Mouse (Mus musculus) heart, adult 2 months (tissue): ENCODE measurements at regions not wholly inside any gene's neighbourhood (a gene's known extent, or its start where the extent isn't known, plus 50 kb on each side); places are given as distances from the start of the nearest gene placed in this dataset.

Experiments used
- DNase-seq, 2 experiments: peaks; one replicate each; pipeline ENCODE4 v3.0.0; 2021
- H3K27ac ChIP-seq: fragments of 200-600 bp; 2 replicates; pipeline ENCODE4 v1.8.1; 2022
- H3K27me3 ChIP-seq: fragments of 200-500 bp; 2 replicates; pipeline ENCODE4 v1.6.1; 2012; ENCODE audit warnings: mild to moderate bottlenecking, low read length, inconsistent platforms, mixed read lengths; ENCODE audit not compliant: control insufficient read depth, insufficient read depth
- H3K36me3 ChIP-seq: fragments of 200-500 bp; 2 replicates; pipeline ENCODE4 v1.6.1; 2012; ENCODE audit warnings: low read length, inconsistent platforms; ENCODE audit not compliant: control insufficient read depth, insufficient read depth
- H3K4me1 ChIP-seq: fragments of 200-500 bp; 2 replicates; pipeline ENCODE4 v1.6.1; 2011; ENCODE audit warnings: low read length; ENCODE audit not compliant: control insufficient read depth, insufficient read depth
- H3K4me3 ChIP-seq: fragments of 200-600 bp; 2 replicates; pipeline ENCODE4 v1.8.1; 2022
- H3K79me2 ChIP-seq: fragments of 200-500 bp; replicated peaks from 2 replicates; pipeline ENCODE4 v1.6.1; 2012; ENCODE audit warnings: mild to moderate bottlenecking, inconsistent platforms, low read length, moderate library complexity, mixed read lengths; ENCODE audit not compliant: control insufficient read depth, insufficient read depth
- H3K9ac ChIP-seq: fragments of 200-500 bp; 2 replicates; pipeline ENCODE4 v1.6.1; 2012; ENCODE audit warnings: low read depth, mild to moderate bottlenecking, control low read depth, inconsistent platforms, low read length, mixed read lengths
- CTCF ChIP-seq: fragments of 200-600 bp; IDR thresholded peaks from 2 replicates; pipeline ENCODE4 v1.8.1; 2022; ENCODE audit warnings: antibody characterized with exemption, mild to moderate bottlenecking, moderate library complexity
- EP300 ChIP-seq: fragments of 200-500 bp; IDR thresholded peaks from 2 replicates; pipeline ENCODE4 v1.6.1; 2011; ENCODE audit warnings: low read depth, low read length, control low read depth; ENCODE audit not compliant: insufficient read depth
- POLR2A ChIP-seq: fragments of 200-500 bp; IDR thresholded peaks from 2 replicates; pipeline ENCODE4 v1.6.1; 2011; ENCODE audit warnings: mild to moderate bottlenecking, low read depth, low read length, control low read depth; ENCODE audit not compliant: insufficient read depth
- WGBS: fragments of 180-500 bp; shearing (Covaris S2); methylation state at CpG from one replicate; pipeline ENCODE4 v1.1.7; 2018; 5-methylcytosine and 5-hydroxymethylcytosine counted together
- intact Hi-C: fragments of 180-260 bp; cut with DNase I; formaldehyde crosslinking; loops from one replicate; pipeline ENCODE4 v1.15.1; 2025

DNA sequence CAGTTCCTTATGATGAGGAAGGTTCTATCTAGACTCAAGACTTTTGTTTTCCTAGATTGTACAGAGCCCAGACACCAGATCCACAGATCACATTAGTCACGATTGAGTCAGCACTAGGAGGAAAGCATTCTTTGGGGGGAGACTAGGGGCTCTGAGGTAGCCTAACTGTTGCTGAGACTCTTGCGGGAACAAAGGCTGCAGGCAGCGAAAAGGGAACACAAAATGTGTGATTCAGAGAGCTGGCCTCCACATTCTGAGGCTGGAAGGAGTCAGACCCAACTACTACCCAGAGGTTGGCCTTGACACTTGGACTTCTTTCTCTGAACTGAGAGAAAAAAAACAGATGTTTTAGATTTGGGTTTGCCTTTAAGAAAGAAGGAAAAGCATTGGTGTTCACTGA, 66.5 kb upstream of the Tspan2 start:
- Histone ChIP-seq H3K9ac (no peak overlapping the region), H3K27me3 (no peaks in the 10 kb centered on the region), H3K4me3 (no peak overlapping the region), H3K27ac (no peak overlapping the region; the same call in 1 of the 2 replicates), H3K4me1 (peaks cover 4% of the 10 kb centered on the region), H3K36me3 (no peaks in the 10 kb centered on the region), H3K79me2 (no peaks in the 10 kb centered on the region)
- peak in 1 of 2 experiments; percentile 29 for DNase-seq
- intact Hi-C loops, result no loop called here
- TF ChIP-seq EP300 (no peak), POLR2A (no peak), CTCF (no peak)
- WGBS, result 78% methylated on average over 3 of the region's 3 CpGs

DNA sequence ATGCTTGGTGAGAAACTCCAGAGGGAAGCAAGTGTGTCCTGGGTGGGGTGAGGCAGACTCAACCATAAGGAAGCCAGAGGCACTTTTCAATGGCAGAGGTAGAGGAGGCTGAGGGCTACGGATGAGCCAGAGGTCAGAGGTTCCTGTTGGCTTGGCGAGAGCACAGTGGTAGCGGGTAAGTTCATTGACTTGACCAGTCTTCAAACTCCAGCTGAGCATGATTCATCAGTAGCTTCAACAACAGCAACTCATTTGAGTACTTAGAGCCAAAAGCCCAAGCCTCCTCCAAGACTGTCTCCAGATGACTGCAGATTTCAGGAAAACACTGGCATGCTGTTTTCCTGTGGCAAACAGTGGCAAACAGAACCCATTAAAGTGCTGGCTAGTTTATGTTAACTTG, 65.8 kb upstream of the Tspan2 start:
- intact Hi-C loops, result no loop called here
- WGBS, result 72% methylated on average over 3 of the region's 3 CpGs
- Histone ChIP-seq H3K79me2 (no peaks in the 10 kb centered on the region), H3K4me3 (no peak overlapping the region), H3K9ac (no peak overlapping the region), H3K27me3 (no peaks in the 10 kb centered on the region), H3K36me3 (no peaks in the 10 kb centered on the region), H3K4me1 (peaks cover 4% of the 10 kb centered on the region), H3K27ac (peak overlapping the region; percentile 56)
- TF ChIP-seq CTCF (no peak), EP300 (no peak), POLR2A (no peak)
- DNase-seq, result peak; percentile 33 to 42

DNA sequence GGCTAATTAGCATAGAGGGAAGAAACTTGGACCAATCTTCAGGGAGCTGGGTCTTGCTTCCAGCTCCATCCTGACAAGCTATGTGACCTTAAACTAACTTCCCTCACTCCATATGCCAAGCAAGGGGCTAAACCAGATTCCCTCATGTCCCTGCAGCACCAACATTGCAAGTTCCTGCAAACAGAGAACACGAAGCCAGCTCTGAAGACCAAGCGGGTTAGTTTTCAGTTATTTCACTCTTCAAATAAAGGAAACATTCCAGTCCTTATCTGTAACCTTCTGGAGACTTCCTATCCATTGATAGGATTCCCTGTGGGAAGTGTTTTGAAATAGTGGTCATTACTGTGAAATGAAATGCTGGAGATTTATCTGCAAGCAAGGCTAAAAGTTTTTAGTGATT, 64.4 kb upstream of the Tspan2 start:
- Histone ChIP-seq H3K4me1 (peaks cover 4% of the 10 kb centered on the region), H3K27me3 (no peaks in the 10 kb centered on the region), H3K4me3 (no peak overlapping the region), H3K27ac (peak overlapping the region; percentile 52), H3K36me3 (no peaks in the 10 kb centered on the region), H3K79me2 (no peaks in the 10 kb centered on the region), H3K9ac (no peak overlapping the region)
- TF ChIP-seq POLR2A (no peak), CTCF (no peak)
- WGBS, result 38% methylated on average over 2 of the region's 2 CpGs
- intact Hi-C loops, result no loop called here
- peak in 1 of 2 experiments; percentile 46 for DNase-seq

DNA sequence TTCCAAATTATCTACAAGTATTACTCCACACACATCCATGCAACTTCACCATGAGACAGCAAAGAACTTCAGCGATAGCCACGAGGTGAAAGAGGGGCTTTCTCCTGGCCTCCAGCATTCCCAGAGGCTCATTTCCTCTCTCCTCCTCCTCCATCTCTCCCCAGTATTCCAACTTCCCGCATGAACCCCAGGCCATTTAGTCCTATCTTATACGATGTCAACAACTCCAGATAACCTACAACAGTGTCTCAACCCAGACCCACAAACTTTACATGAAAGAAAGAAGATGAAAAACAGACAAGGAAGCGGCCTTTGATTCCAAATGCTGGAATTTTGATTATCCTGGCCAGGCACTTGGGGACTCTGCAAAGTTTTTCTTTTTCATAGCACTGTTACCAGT, 63.8 kb upstream of the Tspan2 start:
- H3K36me3 ChIP-seq, result no peaks in the 10 kb centered on the region
- WGBS, result 25% methylated on average over 5 of the region's 5 CpGs
- no peak for TF ChIP-seq EP300
- TF ChIP-seq POLR2A, result no peak
- no peak for TF ChIP-seq CTCF
- H3K9ac ChIP-seq, result no peak overlapping the region
- no peak for DNase-seq
- no peaks in the 10 kb centered on the region for H3K27me3 ChIP-seq
- intact Hi-C loops, result no loop called here
- H3K79me2 ChIP-seq, result no peaks in the 10 kb centered on the region
- H3K4me1 ChIP-seq, result peaks cover 4% of the 10 kb centered on the region
- no peak overlapping the region for H3K4me3 ChIP-seq
- H3K27ac ChIP-seq, result peak overlapping the region; percentile 52

DNA sequence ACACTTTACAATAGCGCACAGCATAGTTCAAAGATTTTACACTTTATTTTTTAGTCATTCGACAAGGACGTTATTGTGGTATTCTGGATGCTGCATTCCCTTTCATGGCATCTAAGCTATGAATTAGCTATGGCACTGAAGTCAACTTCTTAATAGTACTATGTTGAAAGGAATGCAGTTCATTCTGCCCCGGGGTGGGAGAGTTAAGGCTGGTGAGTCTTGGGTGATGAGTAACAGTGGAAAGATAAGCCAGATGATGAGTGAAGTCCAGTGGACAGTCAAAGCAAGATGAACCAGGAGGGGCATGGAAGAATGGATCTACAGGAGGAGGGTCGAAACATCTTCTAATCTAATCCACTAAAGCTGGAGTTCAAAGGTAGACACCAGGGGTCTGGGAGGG, 63.4 kb upstream of the Tspan2 start:
- Histone ChIP-seq H3K27me3 (no peaks in the 10 kb centered on the region), H3K27ac (peak overlapping the region; percentile 52), H3K4me1 (peaks cover 4% of the 10 kb centered on the region), H3K4me3 (no peak overlapping the region), H3K9ac (no peak overlapping the region), H3K36me3 (no peaks in the 10 kb centered on the region), H3K79me2 (no peaks in the 10 kb centered on the region)
- TF ChIP-seq CTCF (no peak), POLR2A (no peak), EP300 (no peak)
- intact Hi-C loops, result no loop called here
- WGBS, result 52% methylated on average over 5 of the region's 5 CpGs
- no peak for DNase-seq

DNA sequence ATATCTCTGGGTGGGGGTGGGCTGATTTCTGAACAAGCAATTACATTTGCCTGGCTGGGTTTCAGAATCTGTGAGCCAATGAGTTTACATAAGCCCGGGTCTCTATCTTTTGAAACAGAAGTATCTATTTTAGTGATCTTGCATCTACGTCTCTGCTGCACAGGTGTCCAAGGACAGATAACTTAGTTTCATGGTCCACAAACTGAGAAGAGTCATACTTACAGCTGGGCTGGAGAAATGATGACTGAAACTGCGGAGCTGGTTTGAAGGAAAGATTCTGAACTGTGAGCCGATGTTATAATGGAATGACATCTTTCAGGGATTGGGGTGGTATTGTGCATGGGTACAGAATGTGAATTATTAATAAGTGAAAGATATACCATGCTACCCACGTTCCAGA, 60.8 kb upstream of the Tspan2 start:
- no peak for DNase-seq
- no peak overlapping the region for H3K9ac ChIP-seq
- no peaks in the 10 kb centered on the region for H3K36me3 ChIP-seq
- H3K4me1 ChIP-seq, result peaks cover 2% of the 10 kb centered on the region
- TF ChIP-seq POLR2A (no peak), CTCF (no peak), EP300 (no peak)
- H3K27me3 ChIP-seq, result no peaks in the 10 kb centered on the region
- H3K27ac ChIP-seq, result no peak overlapping the region
- H3K4me3 ChIP-seq, result no peak overlapping the region
- no peaks in the 10 kb centered on the region for H3K79me2 ChIP-seq
- intact Hi-C loops, result no loop called here
- 57% methylated on average over 5 of the region's 5 CpGs for WGBS

DNA sequence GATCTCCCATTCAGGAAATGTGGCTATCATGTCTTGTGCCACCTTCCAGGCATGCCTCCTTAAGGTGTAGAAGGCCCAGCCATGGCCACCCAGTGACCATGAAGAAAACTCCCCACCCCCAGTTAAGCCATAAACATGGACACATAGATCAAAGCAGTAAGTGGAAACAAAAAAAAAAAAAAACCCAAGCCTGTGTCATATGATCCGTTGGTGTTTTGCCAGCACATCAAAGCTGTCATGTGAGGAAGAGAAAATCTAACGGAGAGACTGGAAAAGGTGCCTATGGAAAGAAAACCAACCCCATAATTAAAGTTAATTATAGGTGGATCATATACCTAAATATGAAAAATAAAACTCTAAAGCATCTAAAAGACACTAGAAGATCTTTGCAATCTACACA, 60.3 kb upstream of the Tspan2 start:
- WGBS, result 53% methylated on average over 2 of the region's 2 CpGs
- H3K36me3 ChIP-seq, result no peaks in the 10 kb centered on the region
- intact Hi-C loops, result no loop called here

More for the DNA sequence above, 60.3 kb upstream of the Tspan2 start:
- DNase-seq, result no peak
- Histone ChIP-seq H3K79me2 (no peaks in the 10 kb centered on the region), H3K27ac (no peak overlapping the region), H3K27me3 (no peaks in the 10 kb centered on the region), H3K9ac (no peak overlapping the region), H3K4me3 (no peak overlapping the region), H3K4me1 (peaks cover 2% of the 10 kb centered on the region)
- no peak for TF ChIP-seq POLR2A
- no peak for TF ChIP-seq CTCF
- TF ChIP-seq EP300, result no peak
